Mouse (Mus musculus) hindbrain, embryonic 11.5 days (tissue): ENCODE data around the gene Theg. TPM values are rescaled to one million over a fixed set of nuclear protein-coding genes. Genes with fewer than 3 reads are reported as not detected.

ENCODE experiments used
- ATAC-seq: fragments of 200-750 bp; cut with Nextera tagmentation; 2 replicates; pipeline ENCODE4 v1.8.0; 2017; ENCODE audit warnings: mild to moderate bottlenecking, moderate TSS enrichment, moderate library complexity; ENCODE audit not compliant: low FRiP score
- DNase-seq: peaks from one replicate; pipeline ENCODE4 v3.0.0-alpha.2; 2015; ENCODE audit warnings: low spot score
- H3K27ac ChIP-seq: fragments of 300-500 bp; sonication (generic); 2 replicates; pipeline ENCODE4 v1.5.1; 2014; ENCODE audit warnings: mild to moderate bottlenecking, low read depth, low read length
- H3K27me3 ChIP-seq: fragments of 300-500 bp; sonication (generic); 2 replicates; pipeline ENCODE4 v1.6.1; 2014; ENCODE audit warnings: mild to moderate bottlenecking, low read length, moderate library complexity, mixed read lengths; ENCODE audit not compliant: control insufficient read depth, insufficient read depth
- H3K36me3 ChIP-seq: fragments of 300-500 bp; sonication (generic); 2 replicates; pipeline ENCODE4 v1.6.1; 2014; ENCODE audit warnings: mild to moderate bottlenecking, low read length, moderate library complexity, mixed read lengths; ENCODE audit not compliant: control insufficient read depth, insufficient read depth
- H3K4me1 ChIP-seq: fragments of 300-500 bp; sonication (generic); replicated peaks from 2 replicates; pipeline ENCODE4 v1.6.1; 2014; ENCODE audit warnings: low read length, mixed read lengths; ENCODE audit not compliant: control insufficient read depth, insufficient read depth
- H3K4me2 ChIP-seq: fragments of 300-500 bp; sonication (generic); replicated peaks from 2 replicates; pipeline ENCODE4 v1.6.1; 2014; ENCODE audit warnings: mild to moderate bottlenecking, low read depth, low read length
- H3K4me3 ChIP-seq: fragments of 300-500 bp; sonication (generic); 2 replicates; pipeline ENCODE4 v1.5.1; 2014; ENCODE audit warnings: low read depth, low read length
- H3K9ac ChIP-seq: fragments of 300-500 bp; sonication (generic); 2 replicates; pipeline ENCODE4 v1.6.1; 2014; ENCODE audit warnings: low read depth, low read length
- H3K9me3 ChIP-seq: fragments of 300-500 bp; sonication (generic); 2 replicates; pipeline ENCODE4 v1.6.1; 2016; ENCODE audit warnings: low read length; ENCODE audit not compliant: control insufficient read depth
- WGBS: fragments of 180-500 bp; shearing (Covaris S2); extraction: QIAGEN DNeasy Blood & Tissue Kit; methylation state at CpG from one replicate; pipeline ENCODE4 v1.1.7; 2014; 5-methylcytosine and 5-hydroxymethylcytosine counted together
- polyA plus RNA-seq: library from polyadenylated mRNA; unstranded; fragments of >200 nt; fragmentation: Nextera tagmentation; extraction: Ambion mirVana; gene quantifications from 2 replicates; pipeline ENCODE4 v1.2.1, GENCODE M21; 2014

The Theg gene
- polyA plus RNA-seq, 1 experiment from 2014 or later: not detected

DNA sequence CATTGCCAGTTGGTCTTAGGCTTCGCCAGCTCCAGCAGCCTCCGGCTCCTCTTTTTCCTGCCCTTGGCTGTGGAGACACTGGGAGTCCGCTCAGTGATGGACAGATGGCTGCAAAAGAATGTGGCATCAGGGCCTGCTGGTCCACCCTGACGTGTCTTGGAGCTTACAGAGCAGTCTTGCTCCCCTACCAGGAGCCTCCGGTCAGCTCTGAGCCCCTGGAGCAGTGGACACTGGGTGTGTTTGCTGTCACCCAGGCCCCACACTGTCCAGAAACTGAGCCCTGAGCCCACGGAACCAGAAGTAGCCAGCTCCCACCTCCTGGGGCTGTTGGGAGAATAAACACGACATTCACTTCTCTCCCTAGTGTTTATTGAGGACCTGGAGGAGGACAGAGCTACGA lies 888 bp downstream of the Theg start:
- Histone ChIP-seq H3K9ac (no peak overlapping the region), H3K36me3 (no peaks in the 10 kb centered on the region), H3K27ac (no peak overlapping the region), H3K27me3 (no peaks in the 10 kb centered on the region), H3K9me3 (no peaks in the 10 kb centered on the region), H3K4me2 (no peak overlapping the region), H3K4me1 (no peaks in the 10 kb centered on the region), H3K4me3 (no peak overlapping the region)
- ATAC-seq: no peak
- no peak for DNase-seq
- 74% methylated on average over 8 of the region's 8 CpGs for WGBS

- Histone ChIP-seq H3K9me3 (no peaks in the 10 kb centered on the region), H3K36me3 (no peaks in the 10 kb centered on the region), H3K27ac (no peak overlapping the region), H3K4me2 (no peak overlapping the region), H3K4me3 (no peak overlapping the region), H3K27me3 (no peaks in the 10 kb centered on the region), H3K4me1 (no peaks in the 10 kb centered on the region), H3K9ac (no peak overlapping the region)
- 99% methylated on average over 5 of the region's 5 CpGs for WGBS
- DNase-seq (no peak), ATAC-seq (no peak)
These were observed 1.4 kb downstream of the Theg start for GRCm38 (mm10) chr10:79585723-79586122.

GRCm38 (mm10) chr10:79585136-79585535 lies 2.0 kb downstream of the Theg start:
- no peaks in the 10 kb centered on the region for H3K9me3 ChIP-seq
- H3K9ac ChIP-seq: no peak overlapping the region
- ATAC-seq (no peak), DNase-seq (no peak)
- H3K36me3 ChIP-seq: no peaks in the 10 kb centered on the region
- H3K27me3 ChIP-seq: 0 out of 2 replicates have a peak, but pooled peaks cover 2% of the 10 kb centered on the region
- no peak overlapping the region for H3K27ac ChIP-seq
- H3K4me3 ChIP-seq: no peak overlapping the region
- WGBS: 89% methylated on average over 6 of the region's 6 CpGs
- no peak overlapping the region for H3K4me2 ChIP-seq
- no peaks in the 10 kb centered on the region for H3K4me1 ChIP-seq

GRCm38 (mm10) chr10:79584426-79584825 lies 2.7 kb downstream of the Theg start:
- Histone ChIP-seq H3K4me2 (no peak overlapping the region), H3K4me1 (no peaks in the 10 kb centered on the region), H3K9ac (no peak overlapping the region), H3K36me3 (no peaks in the 10 kb centered on the region), H3K27ac (no peak overlapping the region), H3K27me3 (0 out of 2 replicates have a peak, but pooled peaks cover 2% of the 10 kb centered on the region), H3K9me3 (no peaks in the 10 kb centered on the region), H3K4me3 (no peak overlapping the region)
- ATAC-seq: no peak
- no peak for DNase-seq
- WGBS: 80% methylated on average over 9 of the region's 9 CpGs

GRCm38 (mm10) chr10:79584021-79584420 lies 3.1 kb downstream of the Theg start:
- H3K4me1 ChIP-seq: no peaks in the 10 kb centered on the region
- no peak overlapping the region for H3K27ac ChIP-seq
- DNase-seq: no peak
- ATAC-seq: no peak
- no peaks in the 10 kb centered on the region for H3K36me3 ChIP-seq
- no peak overlapping the region for H3K4me2 ChIP-seq
- WGBS: 69% methylated on average over 7 of the region's 7 CpGs
- H3K9me3 ChIP-seq: no peaks in the 10 kb centered on the region
- no peak overlapping the region for H3K9ac ChIP-seq
- no peak overlapping the region for H3K4me3 ChIP-seq
- 0 out of 2 replicates have a peak, but pooled peaks cover 2% of the 10 kb centered on the region for H3K27me3 ChIP-seq

GRCm38 (mm10) chr10:79581501-79581900 lies 5.6 kb downstream of the Theg start:
- H3K4me2 ChIP-seq: no peak overlapping the region
- H3K9me3 ChIP-seq: no peaks in the 10 kb centered on the region
- ATAC-seq (no peak), DNase-seq (no peak)
- no peaks in the 10 kb centered on the region for H3K4me1 ChIP-seq
- no peaks in the 10 kb centered on the region for H3K36me3 ChIP-seq
- H3K4me3 ChIP-seq: no peak overlapping the region
- 0 out of 2 replicates have a peak, but pooled peaks cover 2% of the 10 kb centered on the region for H3K27me3 ChIP-seq
- no peak overlapping the region for H3K27ac ChIP-seq
- 83% methylated on average over 8 of the region's 8 CpGs for WGBS
- no peak overlapping the region for H3K9ac ChIP-seq

- no peak overlapping the region for H3K9ac ChIP-seq
- ATAC-seq (no peak), DNase-seq (peak; percentile 73)
- no peak overlapping the region for H3K4me2 ChIP-seq
- H3K27me3 ChIP-seq: 0 out of 2 replicates have a peak, but pooled peaks cover 2% of the 10 kb centered on the region
- H3K9me3 ChIP-seq: no peaks in the 10 kb centered on the region
- no peaks in the 10 kb centered on the region for H3K4me1 ChIP-seq
- no peak overlapping the region for H3K27ac ChIP-seq
- WGBS: 38% methylated on average over 6 of the region's 6 CpGs
- no peak overlapping the region for H3K4me3 ChIP-seq
- no peaks in the 10 kb centered on the region for H3K36me3 ChIP-seq
These were observed 6.3 kb downstream of the Theg start for GRCm38 (mm10) chr10:79580811-79581210.

- no peak overlapping the region for H3K4me2 ChIP-seq
- H3K4me1 ChIP-seq: no peaks in the 10 kb centered on the region
- no peak overlapping the region for H3K9ac ChIP-seq
- no peak for ATAC-seq
- no peaks in the 10 kb centered on the region for H3K36me3 ChIP-seq
- DNase-seq: no peak
- no peak overlapping the region for H3K27ac ChIP-seq
- H3K9me3 ChIP-seq: no peaks in the 10 kb centered on the region
- 64% methylated on average over 7 of the region's 7 CpGs for WGBS
- 0 out of 2 replicates have a peak, but pooled peaks cover 2% of the 10 kb centered on the region for H3K27me3 ChIP-seq
- H3K4me3 ChIP-seq: no peak overlapping the region
These were observed 6.8 kb downstream of the Theg start for GRCm38 (mm10) chr10:79580356-79580755.

DNA sequence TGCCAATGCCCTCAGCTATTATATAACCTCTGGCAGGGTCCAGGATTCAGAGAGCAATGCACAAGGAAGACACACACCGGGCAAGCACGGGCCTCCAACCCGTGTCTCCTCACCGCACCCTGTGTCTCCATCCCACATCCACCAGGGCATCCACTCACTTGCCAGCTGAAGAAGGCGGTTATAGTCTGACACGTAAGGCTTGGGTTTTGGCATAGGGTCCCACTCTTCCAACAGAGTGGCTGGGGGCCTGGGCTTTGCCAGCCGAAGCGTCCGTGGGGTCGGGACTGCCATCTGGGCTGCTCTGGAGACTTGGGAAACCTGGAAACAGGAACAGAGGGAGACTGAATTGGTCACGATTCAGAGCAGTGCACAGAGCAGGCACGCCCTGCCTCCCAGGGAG lies 7.3 kb downstream of the Theg start:
- H3K9me3 ChIP-seq: no peaks in the 10 kb centered on the region
- ATAC-seq: no peak
- no peak overlapping the region for H3K9ac ChIP-seq
- no peaks in the 10 kb centered on the region for H3K4me1 ChIP-seq
- no peak overlapping the region for H3K4me3 ChIP-seq
- 85% methylated on average over 12 of the region's 12 CpGs for WGBS
- H3K27ac ChIP-seq: no peak overlapping the region
- H3K36me3 ChIP-seq: no peaks in the 10 kb centered on the region
- DNase-seq: no peak
- H3K27me3 ChIP-seq: 0 out of 2 replicates have a peak, but pooled peaks cover 2% of the 10 kb centered on the region
- H3K4me2 ChIP-seq: no peak overlapping the region
